ENCODE assay signal across 10 mouse cellular contexts in the genomic region with DNA sequence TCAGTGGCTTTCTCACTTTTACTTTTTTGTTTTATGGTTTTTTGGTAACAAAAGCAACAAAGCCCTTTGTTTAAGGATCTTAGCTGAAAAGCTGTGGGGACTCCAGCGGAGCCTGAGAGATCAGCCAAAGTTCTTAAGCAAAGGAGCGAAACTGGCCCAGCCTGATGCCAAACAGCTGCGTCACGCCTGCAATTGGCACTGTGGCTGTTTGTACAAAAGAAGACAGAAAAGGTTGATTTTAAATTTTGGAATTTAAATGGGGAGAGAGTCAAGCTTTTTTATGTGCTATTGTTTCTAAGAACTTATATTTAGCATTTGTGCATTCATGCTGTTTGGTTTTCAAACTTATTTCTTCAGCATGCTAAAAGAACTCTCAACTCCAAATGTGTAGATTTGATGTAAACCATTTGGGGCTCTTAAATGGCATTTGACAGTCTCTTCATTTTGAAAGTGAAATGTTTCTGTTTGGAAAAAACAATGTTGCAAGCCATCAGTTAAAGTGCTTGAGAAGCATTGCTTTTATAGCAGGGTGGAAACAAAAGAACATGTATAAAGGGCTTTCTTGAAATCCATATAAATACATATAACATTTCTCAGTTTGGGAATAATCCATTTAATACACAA.
DNase-seq lines count a peak whose midpoint lies in the region; ATAC-seq and TF ChIP-seq lines count a peak whose summit lies in the region.
"Had no signal": no experiment of that assay in that cellular context is flagged by ENCODE, and none has a peak within 500 bp of the region (broad histone marks: within the 10 kb centered on the region; RNA-seq: fewer than 3 reads in every experiment).

No protein-coding gene starts in this region.

- no peak overlapping the region for H3K27ac ChIP-seq in limb, embryonic 14.5 days (replicated peaks; ENCODE audit: low read depth, low read length)
- no peak overlapping the region for H3K27ac ChIP-seq in limb, embryonic 10.5 days

- H3K27me3 ChIP-seq in limb, embryonic 14.5 days (ENCODE audit: control insufficient read depth, insufficient read depth, low read length) = no peaks in the 10 kb centered on the region
- no peaks in the 10 kb centered on the region for H3K27me3 ChIP-seq in limb, embryonic 10.5 days (ENCODE audit: low read depth, poor library complexity, severe bottlenecking)

- H3K4me3 ChIP-seq in limb, embryonic 14.5 days (replicated peaks; ENCODE audit: low read length) = no peak overlapping the region
- no peak overlapping the region for H3K4me3 ChIP-seq in limb, embryonic 10.5 days

- 58% methylated on average over 4 of the region's 4 CpGs for WGBS in limb, embryonic 14.5 days
- 71% methylated on average over 4 of the region's 4 CpGs for WGBS in limb, embryonic 10.5 days

- no peaks in the 10 kb centered on the region for H3K9me3 ChIP-seq in limb, embryonic 14.5 days (ENCODE audit: control insufficient read depth, low read length)
- H3K9me3 ChIP-seq in limb, embryonic 10.5 days (replicated peaks) = no peaks in the 10 kb centered on the region

- no peak for TF ChIP-seq POLR2A in limb, embryonic 14.5 days (IDR thresholded peaks at IDR 0.05; ENCODE audit: borderline replicate concordance, extremely low read depth, insufficient read depth, insufficient read length)

- no peak overlapping the region for H3K4me2 ChIP-seq in limb, embryonic 14.5 days (replicated peaks; ENCODE audit: low read depth, low read length, severe bottlenecking)

- no peak for ATAC-seq in limb, embryonic 14.5 days (ENCODE audit: low FRiP score, low read depth)
- ATAC-seq: Patski had no signal

- H3K36me3 ChIP-seq in limb, embryonic 14.5 days (ENCODE audit: control insufficient read depth, insufficient read depth, low read length) = no peaks in the 10 kb centered on the region
- no peaks in the 10 kb centered on the region for H3K36me3 ChIP-seq in limb, embryonic 10.5 days

- H3K4me1 ChIP-seq in limb, embryonic 14.5 days (ENCODE audit: control insufficient read depth, insufficient read depth, low read length) = no peaks in the 10 kb centered on the region
- H3K4me1 ChIP-seq in limb, embryonic 10.5 days = peaks cover 7% of the 10 kb centered on the region

- H3K9ac ChIP-seq in limb, embryonic 14.5 days (ENCODE audit: low read depth, low read length, severe bottlenecking) = no peak overlapping the region

- peak; percentile 41 for DNase-seq in adrenal gland, postnatal 10 days
- no peak for DNase-seq in adrenal gland, postnatal 25 days
- peak; percentile 60 for DNase-seq in limb, embryonic 14.5 days (ENCODE audit: low spot score)
- no peak for DNase-seq in limb, embryonic 10.5 days (ENCODE audit: low spot score)
- DNase-seq in gastrocnemius, postnatal 25 days = peak; percentile 51
- peak; percentile 59 to 85 for DNase-seq in lung, postnatal 4 days
- no peak for DNase-seq in frontal cortex, postnatal 25 days (ENCODE audit: low spot score in 2 of 2)
- DNase-seq in adrenal gland, adult (ENCODE audit: inconsistent age in 2 of 2, low spot score in 1 of 2) = no peak
- DNase-seq: layer of hippocampus, postnatal 36 days had no signal

Comparison
In these comparisons a context has a peak if more than half of its experiments do, and no peak if none do; other contexts are left out.
1. DNase-seq: peak in adrenal gland, postnatal 10 days (single experiment), limb, embryonic 14.5 days (single experiment), gastrocnemius, postnatal 25 days (single experiment) and lung, postnatal 4 days (2 of 2); none in adrenal gland, postnatal 25 days (single experiment), limb, embryonic 10.5 days (single experiment), frontal cortex, postnatal 25 days (0 of 2) and adrenal gland, adult (0 of 2).